Mouse (Mus musculus) MEL (cell line): ENCODE data around the gene 1110025L11Rik. TPM values are rescaled to one million over a fixed set of nuclear protein-coding genes. Genes with fewer than 3 reads are reported as not detected.

Source experiments
- DNase-seq: peaks from one replicate; pipeline ENCODE4 v3.0.0; 2011; ENCODE audit warnings: low read depth, low spot score
- H3K27ac ChIP-seq: 2 replicates; pipeline ENCODE4 v1.5.1; 2012; ENCODE audit warnings: low read depth, mild to moderate bottlenecking, control low read depth, low read length, moderate library complexity; ENCODE audit not compliant: control insufficient read depth
- H3K27me3 ChIP-seq, 2 experiments: fragments of 150-350 bp in 1 of 2; sonication (generic) in 1 of 2; 2 replicates each; pipeline ENCODE4 v1.6.1; 2012; ENCODE audit warnings: low read length in 2 of 2, mild to moderate bottlenecking in 2 of 2, improper control_type of control experiment in 1 of 2, moderate library complexity in 1 of 2; ENCODE audit not compliant: insufficient read depth in 2 of 2, control insufficient read depth in 1 of 2
- H3K36me3 ChIP-seq, 2 experiments: 2 replicates each; pipeline ENCODE4 v1.6.1; 2012 to 2014; ENCODE audit warnings: low read length in 2 of 2, improper control_type of control experiment in 1 of 2, inconsistent platforms in 1 of 2, mild to moderate bottlenecking in 1 of 2; ENCODE audit not compliant: insufficient read depth in 2 of 2, control insufficient read depth in 1 of 2
- H3K4me1 ChIP-seq, 2 experiments: fragments of 150-350 bp in 1 of 2; sonication (generic) in 1 of 2; 2 replicates each; pipeline ENCODE4 v1.6.1; 2012; ENCODE audit warnings: low read length in 2 of 2, improper control_type of control experiment in 1 of 2, mild to moderate bottlenecking in 1 of 2; ENCODE audit not compliant: insufficient read depth in 2 of 2, control insufficient read depth in 1 of 2
- H3K4me3 ChIP-seq, 2 experiments: fragments of 150-350 bp in 1 of 2; sonication (generic) in 1 of 2; 2 replicates each; pipeline ENCODE4 v1.5.1; 2012; ENCODE audit warnings: low read depth in 2 of 2, low read length in 2 of 2, mild to moderate bottlenecking in 2 of 2, moderate library complexity in 2 of 2, control low read depth in 1 of 2, improper control_type of control experiment in 1 of 2; ENCODE audit not compliant: control insufficient read depth in 1 of 2, insufficient read depth in 1 of 2
- H3K79me2 ChIP-seq: 2 replicates; pipeline ENCODE4 v1.6.1; 2012; ENCODE audit warnings: mild to moderate bottlenecking, low read length, moderate library complexity; ENCODE audit not compliant: control insufficient read depth, poor library complexity, insufficient read depth
- H3K9ac ChIP-seq: 2 replicates; pipeline ENCODE4 v1.6.1; 2012; ENCODE audit warnings: low read depth, mild to moderate bottlenecking, control low read depth, low read length, moderate library complexity; ENCODE audit not compliant: control insufficient read depth, poor library complexity, severe bottlenecking
- H3K9me3 ChIP-seq: fragments of 150-350 bp; sonication (generic); replicated peaks from 2 replicates; pipeline ENCODE4 v1.6.1; 2012; ENCODE audit warnings: mild to moderate bottlenecking, low read length, improper control_type of control experiment, moderate library complexity; ENCODE audit not compliant: insufficient read depth
- RAD21 ChIP-seq: IDR thresholded peaks from 2 replicates; pipeline ENCODE4 v1.6.1; 2011; ENCODE audit warnings: mild to moderate bottlenecking, low read depth, low read length, improper control_type of control experiment
- ZKSCAN1 ChIP-seq: IDR thresholded peaks from 2 replicates; pipeline ENCODE4 v1.6.1; 2012; ENCODE audit warnings: low read depth, mild to moderate bottlenecking, inconsistent platforms, low read length, improper control_type of control experiment, moderate library complexity
- polyA plus RNA-seq, 2 experiments: library from polyadenylated mRNA; stranded (reverse) in 1 of 2; unstranded in 1 of 2; fragments of >175 nt in 1 of 2; fragments of >200 nt in 1 of 2; gene quantifications; 2 replicates each; pipeline versions ENCODE4 v1.2.1 to v1.2.4; 2012; ENCODE audit warnings: low replicate concordance in 2 of 2, low read depth in 1 of 2; ENCODE audit not compliant: insufficient read length in 2 of 2, insufficient read depth in 1 of 2, missing spikeins in 1 of 2
- total RNA-seq: library from RNA; depleted of rRNA; stranded (reverse); fragments of 300-350 nt; gene quantifications from 2 replicates; pipeline ENCODE4 v1.2.3, GENCODE M21; 2012; rRNA removed

1110025L11Rik gene
- total and polyA plus RNA-seq, 3 experiments: not detected

GRCm38 (mm10) chr16:89013973-89014372, 49.8 kb downstream of the 1110025L11Rik start:
- TF ChIP-seq RAD21 (no peak), ZKSCAN1 (no peak)

More at GRCm38 (mm10) chr16:89013973-89014372, 49.8 kb downstream of the 1110025L11Rik start:
- no peak for DNase-seq
- H3K4me1 ChIP-seq: no peaks in the 10 kb centered on the region
- H3K9ac ChIP-seq: no peak overlapping the region
- H3K27me3 ChIP-seq: no peaks in the 10 kb centered on the region
- H3K9me3 ChIP-seq: no peaks in the 10 kb centered on the region
- no peaks in the 10 kb centered on the region for H3K36me3 ChIP-seq
- no peaks in the 10 kb centered on the region for H3K79me2 ChIP-seq
- H3K27ac ChIP-seq: no peak overlapping the region
- no peak overlapping the region for H3K4me3 ChIP-seq

Other genes starting within 250 kb of the 1110025L11Rik start
- gene Krtap15, start 243.8 kb downstream of the 1110025L11Rik start, total RNA-seq: not detected in 2 replicates
- gene Krtap15, start 243.8 kb downstream of the 1110025L11Rik start, polyA plus RNA-seq: not detected
- gene Krtap14, start 237.9 kb downstream of the 1110025L11Rik start, total RNA-seq: not detected in 2 replicates
- not detected for gene Krtap14, start 237.9 kb downstream of the 1110025L11Rik start, polyA plus RNA-seq
- not detected in 2 replicates for gene Krtap19-1, start 194.6 kb downstream of the 1110025L11Rik start, total RNA-seq
- gene Krtap19-1, start 194.6 kb downstream of the 1110025L11Rik start, polyA plus RNA-seq: not detected
- gene Krtap19-2, start 189.7 kb downstream of the 1110025L11Rik start, total RNA-seq: not detected in 2 replicates
- not detected for gene Krtap19-2, start 189.7 kb downstream of the 1110025L11Rik start, polyA plus RNA-seq
- gene Krtap19-3, start 186.0 kb downstream of the 1110025L11Rik start, total RNA-seq: not detected in 2 replicates
- not detected for gene Krtap19-3, start 186.0 kb downstream of the 1110025L11Rik start, polyA plus RNA-seq
- not detected in 2 replicates for gene Krtap19-4, start 178.9 kb downstream of the 1110025L11Rik start, total RNA-seq
- gene Krtap19-4, start 178.9 kb downstream of the 1110025L11Rik start, polyA plus RNA-seq: not detected
- gene Krtap19-5, start 167.5 kb downstream of the 1110025L11Rik start, total RNA-seq: not detected in 2 replicates
- gene Krtap19-5, start 167.5 kb downstream of the 1110025L11Rik start, polyA plus RNA-seq: not detected
- gene Krtap19-9b, start 131.7 kb downstream of the 1110025L11Rik start, total RNA-seq: not detected in 2 replicates
- not detected for gene Krtap19-9b, start 131.7 kb downstream of the 1110025L11Rik start, polyA plus RNA-seq
- gene Krtap16-3, start 101.1 kb downstream of the 1110025L11Rik start, total RNA-seq: not detected in 2 replicates
- not detected for gene Krtap16-3, start 101.1 kb downstream of the 1110025L11Rik start, polyA plus RNA-seq
- not detected in 2 replicates for gene Krtap22-2, start 53.2 kb downstream of the 1110025L11Rik start, total RNA-seq
- gene Krtap22-2, start 53.2 kb downstream of the 1110025L11Rik start, polyA plus RNA-seq: not detected
- gene Gm10229, start 48.7 kb downstream of the 1110025L11Rik start, total RNA-seq: not detected in 2 replicates
- gene Gm10229, start 48.7 kb downstream of the 1110025L11Rik start, polyA plus RNA-seq: not detected
- gene Krtap6-1, start 32.3 kb downstream of the 1110025L11Rik start, total RNA-seq: not detected in 2 replicates
- gene Krtap6-1, start 32.3 kb downstream of the 1110025L11Rik start, polyA plus RNA-seq: not detected
- not detected in 2 replicates for gene Gm10228, start 22.5 kb downstream of the 1110025L11Rik start, total RNA-seq
- not detected for gene Gm10228, start 22.5 kb downstream of the 1110025L11Rik start, polyA plus RNA-seq
- not detected in 2 replicates for gene Krtap6-5, start 16.1 kb downstream of the 1110025L11Rik start, total RNA-seq
- not detected for gene Krtap6-5, start 16.1 kb downstream of the 1110025L11Rik start, polyA plus RNA-seq
- not detected in 2 replicates for gene Krtap6-3, start 20.0 kb upstream of the 1110025L11Rik start, total RNA-seq
- not detected for gene Krtap6-3, start 20.0 kb upstream of the 1110025L11Rik start, polyA plus RNA-seq
- not detected in 2 replicates for gene Gm6358, start 76.8 kb upstream of the 1110025L11Rik start, total RNA-seq
- gene Gm6358, start 76.8 kb upstream of the 1110025L11Rik start, polyA plus RNA-seq: not detected
- gene Gm10061, start 87.1 kb upstream of the 1110025L11Rik start, total RNA-seq: not detected in 2 replicates
- gene Gm10061, start 87.1 kb upstream of the 1110025L11Rik start, polyA plus RNA-seq: not detected
- gene Gm9789, start 94.0 kb upstream of the 1110025L11Rik start, total RNA-seq: not detected in 2 replicates
- not detected for gene Gm9789, start 94.0 kb upstream of the 1110025L11Rik start, polyA plus RNA-seq
- gene Gm7735, start 105.5 kb upstream of the 1110025L11Rik start, total RNA-seq: not detected in 2 replicates
- gene Gm7735, start 105.5 kb upstream of the 1110025L11Rik start, polyA plus RNA-seq: not detected
- gene 1110057P08Rik, start 110.7 kb upstream of the 1110025L11Rik start, total RNA-seq: not detected in 2 replicates
- not detected for gene 1110057P08Rik, start 110.7 kb upstream of the 1110025L11Rik start, polyA plus RNA-seq
- gene Krtap20-2, start 141.9 kb upstream of the 1110025L11Rik start, total RNA-seq: not detected in 2 replicates
- not detected for gene Krtap20-2, start 141.9 kb upstream of the 1110025L11Rik start, polyA plus RNA-seq